Mouse (Mus musculus): Measurements from ENCODE around the gene Nom1. TPM values are rescaled to one million over a fixed set of nuclear protein-coding genes. Genes with fewer than 3 reads are reported as not detected.

Nom1 gene
- polyA plus RNA-seq, 1 experiment from 2014 or later = 36.4 TPM

DNA sequence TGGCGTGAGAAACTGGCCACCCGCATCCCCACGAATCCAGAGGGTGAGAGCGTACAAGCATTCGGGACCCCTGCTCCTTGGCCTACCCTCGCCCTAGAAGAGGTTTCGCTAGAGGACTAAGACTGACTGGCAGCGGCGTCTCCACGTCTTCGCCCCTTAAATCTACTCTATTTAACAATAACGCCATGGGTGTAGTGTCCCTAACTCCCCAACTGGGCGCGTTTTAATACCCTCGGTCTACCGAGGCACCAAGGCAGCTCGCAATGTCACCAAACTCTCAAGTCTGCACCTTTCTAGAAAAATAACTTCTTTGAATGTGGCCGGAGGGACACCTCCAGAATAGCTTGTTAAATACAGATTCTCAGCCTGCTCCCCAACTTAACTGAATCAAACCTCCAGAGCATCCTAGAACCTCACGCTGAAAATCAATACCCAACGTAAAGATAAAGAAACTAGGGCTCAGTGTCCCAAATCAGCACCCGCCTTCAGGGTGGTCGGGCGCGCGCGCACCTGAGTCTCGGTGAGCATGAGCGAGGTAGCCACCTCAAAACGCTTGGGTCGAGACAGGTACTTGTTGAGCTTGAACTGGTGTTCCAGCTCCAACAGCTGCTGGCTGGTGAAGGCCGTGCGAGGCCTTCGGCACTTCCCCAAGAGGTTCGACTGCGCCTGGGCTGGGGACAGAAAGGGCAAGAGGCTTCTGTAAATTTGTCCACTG lies 39.9 kb downstream of the Nom1 start:
- no peak for DNase-seq (ENCODE audit: low spot score)
- Histone ChIP-seq H3K36me3 (replicated peaks) (no peaks in the 10 kb centered on the region), H3K9me3 (no peaks in the 10 kb centered on the region), H3K27me3 (replicated peaks; ENCODE audit: low read depth, poor library complexity, severe bottlenecking) (peaks cover 100% of the 10 kb centered on the region), H3K4me3 (no peak overlapping the region), H3K4me1 (peaks cover 19% of the 10 kb centered on the region), H3K27ac (replicated peaks) (no peak overlapping the region)
- WGBS = 1% methylated on average over 35 of the region's 35 CpGs

GRCm38 (mm10) chr5:29475041-29475440 lies 40.6 kb downstream of the Nom1 start:
- Histone ChIP-seq H3K4me3 (no peak overlapping the region), H3K4me1 (peaks cover 19% of the 10 kb centered on the region), H3K36me3 (replicated peaks) (no peaks in the 10 kb centered on the region), H3K27ac (replicated peaks) (no peak overlapping the region), H3K9me3 (no peaks in the 10 kb centered on the region), H3K27me3 (replicated peaks; ENCODE audit: low read depth, poor library complexity, severe bottlenecking) (peaks cover 100% of the 10 kb centered on the region)
- 2% methylated on average over 10 of the region's 10 CpGs for WGBS
- DNase-seq (ENCODE audit: low spot score) = peak; percentile 44

DNA sequence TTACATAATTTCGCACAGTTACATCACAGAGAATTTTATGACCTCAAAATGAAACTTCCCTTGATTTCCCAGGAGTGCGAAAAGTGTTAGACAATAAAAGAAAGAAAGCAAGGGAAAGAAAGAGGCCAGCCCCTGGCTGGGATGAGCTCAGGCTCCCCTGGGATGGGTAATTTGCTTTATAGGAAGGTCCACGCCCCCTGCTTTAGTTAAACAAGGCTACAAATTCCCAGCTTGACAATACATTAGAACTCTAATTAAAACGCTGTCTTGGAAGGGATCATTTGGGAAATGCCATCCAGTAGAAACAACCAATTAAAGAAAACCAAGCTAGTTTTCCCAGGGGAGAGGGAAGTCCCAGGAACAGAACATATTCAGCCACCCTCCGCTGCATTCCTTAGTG lies 41.1 kb downstream of the Nom1 start:
- WGBS = 2% methylated on average over 5 of the region's 5 CpGs
- DNase-seq (ENCODE audit: low spot score) = no peak
- no peak overlapping the region for H3K27ac ChIP-seq (replicated peaks)
- H3K4me1 ChIP-seq = peaks cover 19% of the 10 kb centered on the region
- H3K27me3 ChIP-seq (replicated peaks; ENCODE audit: low read depth, poor library complexity, severe bottlenecking) = peaks cover 100% of the 10 kb centered on the region
- no peaks in the 10 kb centered on the region for H3K36me3 ChIP-seq (replicated peaks)
- no peak overlapping the region for H3K4me3 ChIP-seq
- no peaks in the 10 kb centered on the region for H3K9me3 ChIP-seq

DNA sequence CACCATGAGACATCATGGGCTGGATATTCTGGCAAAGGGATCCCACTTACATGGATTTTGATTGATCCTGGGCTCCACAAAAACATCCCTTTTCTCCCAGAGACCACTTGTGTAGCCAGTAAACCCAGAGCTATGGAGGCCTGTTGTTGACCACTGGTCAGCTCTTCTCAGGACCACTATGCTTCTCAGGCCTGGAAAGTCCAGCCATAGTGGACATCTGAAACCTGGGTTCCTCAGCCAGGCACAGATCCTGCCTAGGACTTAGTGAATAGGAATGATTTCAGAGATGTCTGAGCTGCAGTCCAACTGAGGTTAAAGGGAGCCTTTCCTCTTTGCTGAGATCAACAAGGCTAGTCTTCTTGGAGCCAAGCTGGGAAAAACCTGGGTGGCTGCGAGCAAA lies 41.6 kb downstream of the Nom1 start:
- Histone ChIP-seq H3K36me3 (replicated peaks) (no peaks in the 10 kb centered on the region), H3K27ac (replicated peaks) (no peak overlapping the region), H3K9me3 (no peaks in the 10 kb centered on the region), H3K4me3 (no peak overlapping the region), H3K4me1 (peaks cover 19% of the 10 kb centered on the region), H3K27me3 (replicated peaks; ENCODE audit: low read depth, poor library complexity, severe bottlenecking) (peaks cover 100% of the 10 kb centered on the region)
- 3% methylated on average over 1 of the region's 1 CpGs for WGBS
- DNase-seq (ENCODE audit: low spot score) = peak; percentile 30

DNA sequence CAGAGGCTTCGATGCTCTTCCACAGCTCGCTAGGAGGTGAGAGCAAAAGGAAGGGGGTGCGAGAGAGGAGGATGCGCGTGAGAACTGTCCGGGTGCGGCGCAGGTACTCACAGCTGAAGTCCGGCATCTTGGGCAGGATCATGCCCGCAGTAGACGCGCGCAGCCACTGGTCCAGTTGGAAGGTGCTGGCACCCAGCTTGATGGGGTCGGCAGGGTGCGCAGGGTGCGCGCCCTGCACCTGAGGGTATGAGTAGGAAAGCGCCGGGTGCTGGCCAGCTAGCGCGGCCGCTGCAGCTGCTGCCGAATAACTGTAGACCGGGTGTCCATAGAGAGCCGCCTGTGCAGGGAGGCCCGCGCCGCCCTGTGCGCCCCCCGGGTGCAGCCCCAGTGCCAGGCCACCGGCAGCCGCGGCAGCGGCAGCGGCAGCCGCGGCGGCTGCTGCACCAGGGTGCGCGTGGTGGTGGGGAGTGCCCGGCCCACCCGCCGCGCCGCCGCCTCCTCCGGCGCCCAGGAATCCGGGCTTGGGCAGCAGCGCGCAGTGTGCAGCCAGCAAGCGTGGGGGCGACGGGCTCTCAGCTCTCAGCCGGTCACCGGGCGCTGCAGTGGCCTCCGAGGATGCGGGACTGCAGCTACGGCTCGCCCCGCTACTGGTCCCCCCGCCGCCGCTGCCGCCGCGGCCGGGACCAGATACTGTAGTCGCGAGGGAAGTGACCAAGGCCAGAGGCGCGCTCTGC lies 43.2 kb downstream of the Nom1 start:
- Histone ChIP-seq H3K4me3 (peak overlapping the region; percentile 49), H3K9me3 (no peaks in the 10 kb centered on the region), H3K36me3 (replicated peaks) (no peaks in the 10 kb centered on the region)

DNA sequence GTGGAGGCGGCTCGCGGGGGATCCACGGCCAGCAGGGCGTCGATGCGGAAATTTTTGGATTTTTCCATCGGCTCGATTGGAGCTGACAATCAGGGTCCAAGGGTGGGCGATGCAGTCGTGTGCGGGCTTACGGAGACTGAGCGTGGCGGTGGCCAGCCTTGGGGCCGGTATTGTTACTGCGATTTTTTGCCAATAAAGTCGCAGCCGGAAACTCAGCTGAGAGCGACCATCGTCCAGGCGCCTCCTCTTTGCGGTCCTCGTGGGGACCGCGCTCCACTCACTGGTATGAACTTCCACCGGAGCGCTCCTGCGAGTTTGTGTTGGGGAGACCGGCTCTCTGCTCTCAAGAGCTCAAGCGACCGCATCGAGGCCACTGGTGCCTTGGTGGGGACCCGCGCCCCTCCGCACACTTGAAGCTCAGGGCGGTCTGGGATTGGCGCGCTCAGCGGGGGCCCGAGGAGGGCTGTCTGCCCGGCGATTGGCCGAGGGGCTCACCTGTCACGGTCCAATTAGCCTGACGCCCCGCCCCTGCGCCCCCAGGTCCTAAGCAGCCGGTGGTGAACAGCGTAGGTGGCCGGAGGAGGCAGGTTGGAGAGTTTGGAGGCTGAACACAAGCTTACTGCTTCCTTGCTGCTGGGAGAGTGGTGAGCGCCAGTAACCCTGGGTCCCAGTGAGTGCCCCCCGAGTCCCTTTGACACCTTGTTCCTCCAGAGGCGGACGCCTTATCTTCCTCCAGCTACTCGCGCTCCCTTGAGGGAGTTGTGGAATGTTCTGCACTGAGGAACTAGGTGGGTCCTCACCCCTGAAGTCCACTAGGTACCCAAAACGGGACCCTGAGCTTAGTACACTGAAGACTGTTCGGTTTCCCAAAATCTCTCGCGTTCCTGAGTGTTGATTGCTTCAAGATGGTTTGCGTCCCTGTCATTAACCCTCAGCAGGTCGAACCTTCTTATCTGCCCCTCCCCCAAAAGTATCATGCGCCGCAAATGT lies 44.0 kb downstream of the Nom1 start, which contains the start of gene Mnx1:
Gene Mnx1 (minus strand): TSS at position 263 of the 990 bp plus-strand sequence.
- no peaks in the 10 kb centered on the region for H3K36me3 ChIP-seq (replicated peaks)
- peak; percentile 79 for DNase-seq (ENCODE audit: low spot score)
- WGBS = under 1% methylated on average over 65 of the region's 65 CpGs
- no peak within 1 kb of the TSS for H3K27ac ChIP-seq (replicated peaks)
- H3K4me3 ChIP-seq = peak within 1 kb of the TSS; percentile 49
- peaks cover 19% of the 10 kb centered on the region for H3K4me1 ChIP-seq
- H3K9me3 ChIP-seq = no peaks in the 10 kb centered on the region
- H3K27me3 ChIP-seq (replicated peaks; ENCODE audit: low read depth, poor library complexity, severe bottlenecking) = peaks cover 100% of the 10 kb centered on the region

More for the DNA sequence above, 43.2 kb downstream of the Nom1 start:
- peaks cover 19% of the 10 kb centered on the region for H3K4me1 ChIP-seq
- peaks cover 100% of the 10 kb centered on the region for H3K27me3 ChIP-seq (replicated peaks; ENCODE audit: low read depth, poor library complexity, severe bottlenecking)
- no peak overlapping the region for H3K27ac ChIP-seq (replicated peaks)
- under 1% methylated on average over 73 of the region's 73 CpGs for WGBS
- peak; percentile 56 for DNase-seq (ENCODE audit: low spot score)

DNA sequence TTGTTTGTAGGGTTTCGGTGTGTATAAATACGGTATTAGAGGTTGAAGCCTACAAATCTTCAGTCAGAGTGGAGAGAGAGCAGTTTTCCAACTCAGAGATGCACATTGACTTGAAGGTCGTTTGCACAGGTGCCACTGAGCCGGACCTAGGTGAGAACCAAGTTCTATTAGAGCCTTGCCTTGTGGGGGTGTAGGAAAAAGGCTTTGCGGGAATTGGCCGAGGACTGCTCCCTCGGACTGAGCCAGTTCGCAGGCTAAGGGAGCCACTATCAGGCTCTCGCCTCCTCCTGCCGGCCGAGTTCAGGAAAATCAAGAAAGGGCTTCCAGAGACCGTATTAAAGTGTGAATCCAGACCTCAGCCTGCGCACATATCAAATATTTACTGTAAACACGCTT lies 44.7 kb downstream of the Nom1 start:
- WGBS = under 1% methylated on average over 14 of the region's 14 CpGs
- peaks cover 100% of the 10 kb centered on the region for H3K27me3 ChIP-seq (replicated peaks; ENCODE audit: low read depth, poor library complexity, severe bottlenecking)
- no peak overlapping the region for H3K27ac ChIP-seq (replicated peaks)
- H3K9me3 ChIP-seq = no peaks in the 10 kb centered on the region
- H3K36me3 ChIP-seq (replicated peaks) = no peaks in the 10 kb centered on the region
- peak; percentile 72 for DNase-seq (ENCODE audit: low spot score)
- H3K4me1 ChIP-seq = peaks cover 19% of the 10 kb centered on the region
- no peak overlapping the region for H3K4me3 ChIP-seq

- peaks cover 100% of the 10 kb centered on the region for H3K27me3 ChIP-seq (replicated peaks; ENCODE audit: low read depth, poor library complexity, severe bottlenecking)
- H3K9me3 ChIP-seq = no peaks in the 10 kb centered on the region
- WGBS = 6% methylated on average over 4 of the region's 4 CpGs
- no peak overlapping the region for H3K4me3 ChIP-seq
- peaks cover 9% of the 10 kb centered on the region for H3K4me1 ChIP-seq
- no peaks in the 10 kb centered on the region for H3K36me3 ChIP-seq (replicated peaks)
- DNase-seq (ENCODE audit: low spot score) = peak; percentile 19
- no peak overlapping the region for H3K27ac ChIP-seq (replicated peaks)
Observed at GRCm38 (mm10) chr5:29483801-29484200, 49.3 kb downstream of the Nom1 start.

DNA sequence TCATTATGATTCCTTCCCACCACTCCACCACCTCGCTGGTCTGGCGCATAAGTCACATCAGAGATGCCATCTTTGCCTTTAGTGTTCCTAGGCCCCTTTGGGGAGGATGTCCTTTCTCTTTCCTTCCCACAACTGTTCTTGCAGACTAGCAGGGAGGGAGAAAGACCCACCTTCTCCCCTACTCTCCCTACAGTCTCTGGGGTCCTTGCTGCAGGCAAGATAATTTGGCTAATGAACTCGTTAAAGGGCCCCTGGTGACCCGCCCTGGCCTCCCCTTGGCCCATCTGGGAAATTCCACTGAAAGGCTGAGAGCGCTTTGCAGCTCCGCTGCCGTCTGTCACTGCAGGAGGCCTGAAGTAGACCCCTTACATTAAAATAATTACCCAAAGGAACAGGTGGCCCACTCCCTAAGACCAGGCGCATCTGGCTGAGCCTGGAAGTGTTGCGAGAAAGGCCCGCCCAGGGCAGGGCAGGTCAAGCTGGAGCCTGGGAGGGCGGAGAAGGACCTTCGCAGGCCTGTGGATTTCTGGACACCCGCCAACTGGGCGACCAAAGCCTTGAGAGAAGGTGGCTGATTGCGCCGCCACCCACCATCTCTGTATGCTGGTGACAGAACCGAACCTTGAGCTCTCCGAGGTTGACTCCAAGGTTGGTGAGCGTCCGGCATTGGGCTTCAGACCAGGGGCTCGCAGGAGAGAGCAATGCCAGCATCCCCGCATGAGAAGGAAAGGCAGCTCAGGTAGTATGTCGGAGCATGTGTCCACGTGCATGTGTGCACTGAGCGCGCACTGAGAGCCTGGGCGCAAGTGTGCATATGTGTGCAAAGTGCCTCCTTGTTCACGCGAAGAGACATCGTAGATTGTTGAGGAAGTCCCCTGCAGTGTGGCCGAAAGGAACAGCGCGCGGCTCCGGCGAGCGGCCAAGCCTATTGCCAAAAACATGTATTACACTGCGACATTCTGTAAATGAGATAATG lies 50.8 kb downstream of the Nom1 start:
- H3K9me3 ChIP-seq = no peaks in the 10 kb centered on the region
- 0 out of 2 replicates have a peak, but pooled peaks cover 6% of the 10 kb centered on the region for H3K4me1 ChIP-seq
- H3K4me3 ChIP-seq = no peak overlapping the region
- H3K36me3 ChIP-seq (replicated peaks) = no peaks in the 10 kb centered on the region
- peak; percentile 51 for DNase-seq (ENCODE audit: low spot score)
- peaks cover 100% of the 10 kb centered on the region for H3K27me3 ChIP-seq (replicated peaks; ENCODE audit: low read depth, poor library complexity, severe bottlenecking)
- H3K27ac ChIP-seq (replicated peaks) = no peak overlapping the region
- WGBS = under 1% methylated on average over 38 of the region's 38 CpGs

GRCm38 (mm10) chr5:29485941-29486320 lies 51.5 kb downstream of the Nom1 start:
- 1% methylated on average over 10 of the region's 10 CpGs for whole genome bisulfite sequencing
- Histone ChIP-seq H3K4me1 (0 out of 2 replicates have a peak, but pooled peaks cover 6% of the 10 kb centered on the region), H3K36me3 (replicated peaks) (no peaks in the 10 kb centered on the region), H3K27ac (replicated peaks) (no peak overlapping the region), H3K27me3 (replicated peaks; ENCODE audit: low read depth, poor library complexity, severe bottlenecking) (peaks cover 100% of the 10 kb centered on the region), H3K9me3 (no peaks in the 10 kb centered on the region), H3K4me3 (no peak overlapping the region)
- DNase-seq (ENCODE audit: low spot score) = no peak

GRCm38 (mm10) chr5:29487321-29487720 lies 52.9 kb downstream of the Nom1 start:
- Histone ChIP-seq H3K9me3 (no peaks in the 10 kb centered on the region), H3K4me1 (0 out of 2 replicates have a peak, but pooled peaks cover 6% of the 10 kb centered on the region), H3K27me3 (replicated peaks; ENCODE audit: low read depth, poor library complexity, severe bottlenecking) (peaks cover 100% of the 10 kb centered on the region), H3K27ac (replicated peaks) (no peak overlapping the region), H3K4me3 (no peak overlapping the region), H3K36me3 (replicated peaks) (no peaks in the 10 kb centered on the region)
- peak; percentile 34 for DNase-seq (ENCODE audit: low spot score)
- 13% methylated on average over 13 of the region's 13 CpGs for WGBS

All from embryonic facial prominence, embryonic 10.5 days (tissue).